Mouse (Mus musculus): ENCODE results near the gene Papss2.

Papss2 gene

GRCm38 (mm10) chr19:32595506-32596286 is at the start of gene Papss2:
TSS of gene Papss2 (plus strand) at chr19:32595790.
- DNase-seq, result peak; percentile 74

GRCm38 (mm10) chr19:32547396-32547795 is 48.2 kb upstream of the Papss2 start:
- DNase-seq, result no peak

- DNase-seq, result no peak
Measured at GRCm38 (mm10) chr19:32548202-32548601, 47.4 kb upstream of the Papss2 start.

GRCm38 (mm10) chr19:32550446-32550845 is 45.1 kb upstream of the Papss2 start:
- no peak for DNase-seq

- DNase-seq, result no peak
Measured at GRCm38 (mm10) chr19:32551442-32551841, 44.1 kb upstream of the Papss2 start.

GRCm38 (mm10) chr19:32552106-32552505 is 43.5 kb upstream of the Papss2 start:
- no peak for DNase-seq

GRCm38 (mm10) chr19:32553310-32553709 is 42.3 kb upstream of the Papss2 start:
- DNase-seq, result no peak

GRCm38 (mm10) chr19:32555257-32555656 is 40.3 kb upstream of the Papss2 start:
- DNase-seq, result no peak

- no peak for DNase-seq
Measured at GRCm38 (mm10) chr19:32567025-32567424, 28.6 kb upstream of the Papss2 start.

- DNase-seq, result no peak
Measured at GRCm38 (mm10) chr19:32567447-32567846, 28.1 kb upstream of the Papss2 start.

GRCm38 (mm10) chr19:32568470-32568869 is 27.1 kb upstream of the Papss2 start:
- DNase-seq, result no peak

- no peak for DNase-seq
Measured at GRCm38 (mm10) chr19:32568961-32569653, 26.5 kb upstream of the Papss2 start.

GRCm38 (mm10) chr19:32569725-32570124 is 25.9 kb upstream of the Papss2 start:
- DNase-seq, result no peak

- no peak for DNase-seq
Measured at GRCm38 (mm10) chr19:32572191-32572590, 23.4 kb upstream of the Papss2 start.

- no peak for DNase-seq
Measured at GRCm38 (mm10) chr19:32573259-32573658, 22.3 kb upstream of the Papss2 start.

GRCm38 (mm10) chr19:32574846-32575245 is 20.7 kb upstream of the Papss2 start:
- DNase-seq, result peak; percentile 30

- DNase-seq, result no peak
Measured at GRCm38 (mm10) chr19:32577749-32578148, 17.8 kb upstream of the Papss2 start.

GRCm38 (mm10) chr19:32583091-32583766 is 12.4 kb upstream of the Papss2 start:
- DNase-seq, result no peak

GRCm38 (mm10) chr19:32587727-32588126 is 7.9 kb upstream of the Papss2 start:
- no peak for DNase-seq

GRCm38 (mm10) chr19:32592749-32593148 is 2.8 kb upstream of the Papss2 start:
- DNase-seq, result no peak

GRCm38 (mm10) chr19:32593870-32594269 is 1.7 kb upstream of the Papss2 start:
- no peak for DNase-seq

GRCm38 (mm10) chr19:32595131-32595505 is 472 bp upstream of the Papss2 start:
- no peak for DNase-seq

GRCm38 (mm10) chr19:32599006-32599405 is 3.4 kb downstream of the Papss2 start:
- DNase-seq, result no peak

GRCm38 (mm10) chr19:32599436-32599835 is 3.8 kb downstream of the Papss2 start:
- DNase-seq, result no peak

Measured in thymus, postnatal 4 days (tissue).